Mouse (Mus musculus): ENCODE measurements around the gene Cry2.

DNA sequence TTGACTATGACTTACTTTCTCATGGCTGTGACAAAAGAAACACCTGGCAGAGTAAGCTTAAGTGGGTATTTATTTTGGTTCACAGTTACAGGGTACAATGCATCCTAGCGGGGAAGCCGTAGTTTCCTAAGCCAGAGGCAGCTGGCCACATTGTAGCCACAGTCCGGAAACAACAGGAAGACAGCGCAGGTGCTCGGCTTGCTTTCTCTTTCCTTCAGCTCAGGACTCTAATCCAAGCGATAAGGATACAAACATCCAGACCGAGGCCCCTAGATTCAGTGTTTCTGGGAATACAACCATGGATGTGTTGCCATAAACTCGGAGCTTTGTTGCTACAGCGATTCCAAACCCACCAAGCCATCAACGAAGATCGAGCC, 60.4 kb downstream of the Cry2 start:
- TF ChIP-seq POLR2A (IDR thresholded peaks at IDR 0.05; ENCODE audit: insufficient read depth, low read depth, low read length) (no peak), EP300 (IDR thresholded peaks at IDR 0.05; ENCODE audit: insufficient read depth, low read depth, low read length) (no peak)
